Mouse (Mus musculus): ENCODE results near the gene Csdc2. TPM values are rescaled to one million over a fixed set of nuclear protein-coding genes. Genes with fewer than 3 reads are reported as not detected.

The Csdc2 gene
- polyA plus RNA-seq, 1 experiment, result 38.3 TPM

- TF ChIP-seq POLR2AphosphoS2 (IDR thresholded peaks at IDR 0.05; ENCODE audit: insufficient read length, low read depth), result no peak
- TF ChIP-seq POLR2A (IDR thresholded peaks at IDR 0.05; ENCODE audit: insufficient read length, low read depth), result peak; percentile 39
- Histone ChIP-seq H3K27me3 (ENCODE audit: control insufficient read depth, insufficient read depth, insufficient read length) (no peaks in the 10 kb centered on the region), H3K4me2 (ENCODE audit: low read depth) (peak overlapping the region; percentile 84), H3K79me2 (ENCODE audit: control insufficient read depth, insufficient read depth) (peaks cover 27% of the 10 kb centered on the region), H3K4me3 (peak overlapping the region; percentile 2), H3K36me3 (ENCODE audit: control insufficient read depth, insufficient read depth) (no peaks in the 10 kb centered on the region), H3ac (ENCODE audit: control insufficient read depth, insufficient read length) (no peak overlapping the region)
These were observed 8.8 kb upstream of the Csdc2 start for GRCm38 (mm10) chr15:81927741-81928140.

GRCm38 (mm10) chr15:81928277-81928676 is 8.3 kb upstream of the Csdc2 start:
- Histone ChIP-seq H3K27me3 (ENCODE audit: control insufficient read depth, insufficient read depth, insufficient read length) (no peaks in the 10 kb centered on the region), H3K36me3 (ENCODE audit: control insufficient read depth, insufficient read depth) (no peaks in the 10 kb centered on the region), H3K4me3 (peak overlapping the region; percentile 2), H3K79me2 (ENCODE audit: control insufficient read depth, insufficient read depth) (peaks cover 23% of the 10 kb centered on the region), H3ac (ENCODE audit: control insufficient read depth, insufficient read length) (no peak overlapping the region), H3K4me2 (ENCODE audit: low read depth) (peak overlapping the region; percentile 84)
- no peak for TF ChIP-seq POLR2A (IDR thresholded peaks at IDR 0.05; ENCODE audit: insufficient read length, low read depth)
- TF ChIP-seq TCF3 (IDR thresholded peaks at IDR 0.05; ENCODE audit: insufficient read length, low read depth), result no peak
- TF ChIP-seq MYOD1 (IDR thresholded peaks at IDR 0.05; ENCODE audit: control insufficient read depth in 1 of 3, insufficient read length in 2 of 3, low read depth in 2 of 3), result no peak
- TF ChIP-seq POLR2AphosphoS2 (IDR thresholded peaks at IDR 0.05; ENCODE audit: insufficient read length, low read depth), result no peak
- no peak for TF ChIP-seq CEBPB (IDR thresholded peaks at IDR 0.05; ENCODE audit: insufficient read depth, poor library complexity, severe bottlenecking)
- TF ChIP-seq USF1 (IDR thresholded peaks at IDR 0.05; ENCODE audit: low read depth), result no peak
- TF ChIP-seq TCF12 (IDR thresholded peaks at IDR 0.05; ENCODE audit: insufficient read depth, poor library complexity, severe bottlenecking), result no peak
- no peak for TF ChIP-seq MYOG (IDR thresholded peaks at IDR 0.05; ENCODE audit: control insufficient read depth in 1 of 3, insufficient read depth in 1 of 3, insufficient read length in 2 of 3, low read depth in 2 of 3)
- TF ChIP-seq REST (IDR thresholded peaks at IDR 0.05; ENCODE audit: insufficient read depth, insufficient read length), result no peak
- no peak for TF ChIP-seq MAX (IDR thresholded peaks at IDR 0.05; ENCODE audit: low read depth)

- TF ChIP-seq POLR2A (IDR thresholded peaks at IDR 0.05; ENCODE audit: insufficient read length, low read depth) (peak; percentile 22), USF1 (IDR thresholded peaks at IDR 0.05; ENCODE audit: low read depth) (no peak), POLR2AphosphoS2 (IDR thresholded peaks at IDR 0.05; ENCODE audit: insufficient read length, low read depth) (peak; percentile 30), TCF3 (IDR thresholded peaks at IDR 0.05; ENCODE audit: insufficient read length, low read depth) (peak; percentile 49), E2F4 (IDR thresholded peaks at IDR 0.05; ENCODE audit: insufficient read depth) (no peak), CEBPB (IDR thresholded peaks at IDR 0.05; ENCODE audit: insufficient read depth, poor library complexity, severe bottlenecking) (no peak), REST (IDR thresholded peaks at IDR 0.05; ENCODE audit: insufficient read depth, insufficient read length) (no peak), MAX (IDR thresholded peaks at IDR 0.05; ENCODE audit: low read depth) (no peak), MYOG (IDR thresholded peaks at IDR 0.05; ENCODE audit: control insufficient read depth in 1 of 3, insufficient read depth in 1 of 3, insufficient read length in 2 of 3, low read depth in 2 of 3) (peak; percentile 44 to 88 (median 74)), MYOD1 (IDR thresholded peaks at IDR 0.05; ENCODE audit: control insufficient read depth in 1 of 3, insufficient read length in 2 of 3, low read depth in 2 of 3) (peak; percentile 16 to 95 (median 77)), TCF12 (IDR thresholded peaks at IDR 0.05; ENCODE audit: insufficient read depth, poor library complexity, severe bottlenecking) (no peak), SRF (IDR thresholded peaks at IDR 0.05; ENCODE audit: control insufficient read depth, insufficient read length, low read depth) (no peak)
- H3K4me2 ChIP-seq (ENCODE audit: low read depth), result peak overlapping the region; percentile 91
- H3K27me3 ChIP-seq (ENCODE audit: control insufficient read depth, insufficient read depth, insufficient read length), result no peaks in the 10 kb centered on the region
- no peak overlapping the region for H3K4me3 ChIP-seq
- no peaks in the 10 kb centered on the region for H3K79me2 ChIP-seq (ENCODE audit: control insufficient read depth, insufficient read depth)
- no peak overlapping the region for H3ac ChIP-seq (ENCODE audit: control insufficient read depth, insufficient read length)
- no peaks in the 10 kb centered on the region for H3K36me3 ChIP-seq (ENCODE audit: control insufficient read depth, insufficient read depth)
These were observed 3.5 kb upstream of the Csdc2 start for GRCm38 (mm10) chr15:81932951-81933470.

GRCm38 (mm10) chr15:81933986-81934385 is 2.6 kb upstream of the Csdc2 start:
- no peaks in the 10 kb centered on the region for H3K36me3 ChIP-seq (ENCODE audit: control insufficient read depth, insufficient read depth)
- H3K4me3 ChIP-seq, result no peak overlapping the region
- no peaks in the 10 kb centered on the region for H3K79me2 ChIP-seq (ENCODE audit: control insufficient read depth, insufficient read depth)
- H3K27me3 ChIP-seq (ENCODE audit: control insufficient read depth, insufficient read depth, insufficient read length), result no peaks in the 10 kb centered on the region
- H3ac ChIP-seq (ENCODE audit: control insufficient read depth, insufficient read length), result no peak overlapping the region
- H3K4me2 ChIP-seq (ENCODE audit: low read depth), result peak overlapping the region; percentile 91
- TF ChIP-seq POLR2A (IDR thresholded peaks at IDR 0.05; ENCODE audit: insufficient read length, low read depth) (no peak), SRF (IDR thresholded peaks at IDR 0.05; ENCODE audit: control insufficient read depth, insufficient read length, low read depth) (no peak), TCF3 (IDR thresholded peaks at IDR 0.05; ENCODE audit: insufficient read length, low read depth) (no peak), USF1 (IDR thresholded peaks at IDR 0.05; ENCODE audit: low read depth) (no peak), E2F4 (IDR thresholded peaks at IDR 0.05; ENCODE audit: insufficient read depth) (no peak), MYOG (IDR thresholded peaks at IDR 0.05; ENCODE audit: control insufficient read depth in 1 of 3, insufficient read depth in 1 of 3, insufficient read length in 2 of 3, low read depth in 2 of 3) (no peak), TCF12 (IDR thresholded peaks at IDR 0.05; ENCODE audit: insufficient read depth, poor library complexity, severe bottlenecking) (no peak), MAX (IDR thresholded peaks at IDR 0.05; ENCODE audit: low read depth) (no peak), MYOD1 (IDR thresholded peaks at IDR 0.05; ENCODE audit: control insufficient read depth in 1 of 3, insufficient read length in 2 of 3, low read depth in 2 of 3) (no peak), REST (IDR thresholded peaks at IDR 0.05; ENCODE audit: insufficient read depth, insufficient read length) (no peak), POLR2AphosphoS2 (IDR thresholded peaks at IDR 0.05; ENCODE audit: insufficient read length, low read depth) (no peak)
